8 mouse cellular contexts compared by ENCODE assay signal in genomic region chrX:12126408-12127105, GRCm38 (mm10). TPM values are rescaled to one million over a fixed set of nuclear protein-coding genes. Genes with fewer than 3 reads are reported as not detected.
DNase-seq lines count a peak whose midpoint lies in the region; ATAC-seq and TF ChIP-seq lines count a peak whose summit lies in the region.

No protein-coding gene starts in this region.

- H3K4me2 ChIP-seq in liver, embryonic 11.5 days: peak overlapping the region; percentile 75
- peak overlapping the region; percentile 42 for H3K4me2 ChIP-seq in limb, embryonic 11.5 days (ENCODE audit: low read depth, severe bottlenecking)
- peak overlapping the region; percentile 53 for H3K4me2 ChIP-seq in neural tube, embryonic 14.5 days (ENCODE audit: low read depth, low read length)

- H3K27ac ChIP-seq in liver, embryonic 11.5 days (ENCODE audit: low read depth, low read length): no peak overlapping the region
- H3K27ac ChIP-seq in embryonic fibroblast, embryonic 13.5 days (ENCODE audit: insufficient read depth, low read length): no peak overlapping the region
- peak overlapping the region; percentile 92 for H3K27ac ChIP-seq in limb, embryonic 11.5 days (replicated peaks; ENCODE audit: low read depth, low read length)
- H3K27ac ChIP-seq in neural tube, embryonic 14.5 days (ENCODE audit: low read depth, low read length): peak overlapping the region; percentile 94

- peaks cover 78% of the 10 kb centered on the region for H3K27me3 ChIP-seq in liver, embryonic 11.5 days (replicated peaks; ENCODE audit: control insufficient read depth, insufficient read depth, low read length)
- peaks cover 66% of the 10 kb centered on the region for H3K27me3 ChIP-seq in limb, embryonic 11.5 days (ENCODE audit: control insufficient read depth, insufficient read depth, low read length)
- H3K27me3 ChIP-seq in neural tube, embryonic 14.5 days (ENCODE audit: control insufficient read depth, insufficient read depth, low read length): peaks cover 14% of the 10 kb centered on the region

- ATAC-seq in liver, embryonic 11.5 days (replicated peaks; ENCODE audit: low FRiP score): no peak
- peak; percentile 36 for ATAC-seq in limb, embryonic 11.5 days (ENCODE audit: insufficient number of reproducible peaks, low FRiP score, low TSS enrichment, low read depth)
- peak; percentile 1; the same call in 1 of the 2 replicates for ATAC-seq in neural tube, embryonic 14.5 days (ENCODE audit: low read depth)

- peaks cover 18% of the 10 kb centered on the region for H3K4me1 ChIP-seq in liver, embryonic 11.5 days (replicated peaks; ENCODE audit: control insufficient read depth, insufficient read depth, low read length)
- H3K4me1 ChIP-seq in embryonic fibroblast, embryonic 13.5 days (ENCODE audit: control insufficient read depth, insufficient read depth, low read length): peaks cover 2% of the 10 kb centered on the region
- peaks cover 23% of the 10 kb centered on the region for H3K4me1 ChIP-seq in limb, embryonic 11.5 days (ENCODE audit: control insufficient read depth, insufficient read depth, low read length)
- H3K4me1 ChIP-seq in neural tube, embryonic 14.5 days (ENCODE audit: control insufficient read depth, insufficient read depth, low read length): peaks cover 19% of the 10 kb centered on the region

- H3K9ac ChIP-seq in liver, embryonic 11.5 days (ENCODE audit: low read depth, low read length): peak overlapping the region; percentile 63; the same call in 1 of the 2 replicates
- H3K9ac ChIP-seq in limb, embryonic 11.5 days (ENCODE audit: low read length): peak overlapping the region; percentile 78
- H3K9ac ChIP-seq in neural tube, embryonic 14.5 days (replicated peaks; ENCODE audit: low read depth, low read length): peak overlapping the region; percentile 76; the same call in 1 of the 2 replicates

- WGBS in liver, embryonic 11.5 days: 16% methylated on average over 22 of the region's 22 CpGs
- 1% methylated on average over 22 of the region's 22 CpGs for WGBS in limb, embryonic 11.5 days
- 7% methylated on average over 22 of the region's 22 CpGs for WGBS in neural tube, embryonic 14.5 days

- TF ChIP-seq POLR2A in embryonic fibroblast, embryonic 13.5 days (IDR thresholded peaks at IDR 0.05; ENCODE audit: low read depth, low read length): no peak

- TF ChIP-seq CTCF in embryonic fibroblast, embryonic 13.5 days (IDR thresholded peaks at IDR 0.05; ENCODE audit: borderline replicate concordance, insufficient read depth, low read length): no peak

- H3K36me3 ChIP-seq in liver, embryonic 11.5 days (ENCODE audit: control insufficient read depth, insufficient read depth, low read length): no peaks in the 10 kb centered on the region
- H3K36me3 ChIP-seq in limb, embryonic 11.5 days (ENCODE audit: control insufficient read depth, insufficient read depth, low read length): no peaks in the 10 kb centered on the region
- no peaks in the 10 kb centered on the region for H3K36me3 ChIP-seq in neural tube, embryonic 14.5 days (ENCODE audit: control insufficient read depth, insufficient read depth, low read length)

- peak overlapping the region; percentile 55 for H3K4me3 ChIP-seq in liver, embryonic 11.5 days (ENCODE audit: low read depth, low read length)
- peak overlapping the region; percentile 70 for H3K4me3 ChIP-seq in embryonic fibroblast, embryonic 13.5 days (ENCODE audit: insufficient read depth, low read length)
- peak overlapping the region; percentile 56 for H3K4me3 ChIP-seq in limb, embryonic 11.5 days (ENCODE audit: low read depth, low read length)
- H3K4me3 ChIP-seq in neural tube, embryonic 14.5 days (ENCODE audit: low read depth, low read length): peak overlapping the region; percentile 50

- no peaks in the 10 kb centered on the region for H3K9me3 ChIP-seq in liver, embryonic 11.5 days (ENCODE audit: control insufficient read depth, low read length)
- no peaks in the 10 kb centered on the region for H3K9me3 ChIP-seq in limb, embryonic 11.5 days (ENCODE audit: control insufficient read depth, low read length)
- no peaks in the 10 kb centered on the region for H3K9me3 ChIP-seq in neural tube, embryonic 14.5 days (ENCODE audit: control insufficient read depth, low read length)

- no peak for DNase-seq in liver, embryonic 11.5 days (ENCODE audit: low spot score)
- no peak for DNase-seq in liver
- DNase-seq in limb, embryonic 11.5 days (ENCODE audit: low spot score): peak; percentile 58
- DNase-seq in thymus, postnatal 0 days (ENCODE audit: low spot score): no peak
- DNase-seq in urinary bladder, postnatal 36 days (ENCODE audit: low spot score in 2 of 2): no peak
- no peak for DNase-seq in spleen, adult 12 weeks (ENCODE audit: low spot score)

RNA-seq across cellular contexts. Expression of gene Bcor, which starts 33.6 kb away (rescaled TPM):
- 14.5 and 14.8 TPM in 2 replicates for polyA plus RNA-seq in liver, embryonic 11.5 days (2014; fragmentation: Nextera tagmentation; extraction: Ambion mirVana)
- 20.8 and 21.9 TPM in 2 replicates for polyA plus RNA-seq in embryonic fibroblast, embryonic 13.5 days (2011; ENCODE audit: insufficient read length, low read depth, missing spikeins)
- polyA plus RNA-seq in limb, embryonic 11.5 days (2014; fragmentation: Nextera tagmentation; extraction: Ambion mirVana): 26.6 and 30.5 TPM in 2 replicates
- 17.9 and 21.1 TPM in 2 replicates for polyA plus RNA-seq in neural tube, embryonic 14.5 days (2014; fragmentation: Nextera tagmentation; extraction: Ambion mirVana)
- polyA plus RNA-seq in thymus, postnatal 0 days (2015; fragmentation: Nextera tagmentation; extraction: Ambion mirVana): 14.1 and 14.2 TPM in 2 replicates

Comparison
In these comparisons a context has a peak if more than half of its experiments do, and no peak if none do; other contexts are left out.
1. H3K27ac ChIP-seq: peak in limb, embryonic 11.5 days (single experiment) and neural tube, embryonic 14.5 days (single experiment); none in liver, embryonic 11.5 days (single experiment) and embryonic fibroblast, embryonic 13.5 days (single experiment).
2. Peak in every context shown above with its lines, with median percentiles within 50 percentile points of each other: H3K4me2 ChIP-seq, H3K4me3 ChIP-seq and H3K9ac ChIP-seq.